Mouse (Mus musculus) spleen, adult 2 months (tissue): ENCODE measurements around the gene Il4i1. TPM values are rescaled to one million over a fixed set of nuclear protein-coding genes. Genes with fewer than 3 reads are reported as not detected.
"Not testable (repeated sequence)": the region's sequence is repeated elsewhere in the genome, so short reads cannot be mapped to it uniquely, and the experiment has no call there.

ENCODE experiments used
- DNase-seq, 2 experiments: peaks; one replicate each; pipeline versions ENCODE4 v3.0.0 to v3.0.0-alpha.2; 2012 to 2021; ENCODE audit warnings: low spot score in 2 of 2, low read depth in 1 of 2
- H3K27ac ChIP-seq: fragments of 200-500 bp; 2 replicates; pipeline ENCODE4 v1.5.1; 2012; ENCODE audit warnings: low read length, inconsistent platforms; ENCODE audit not compliant: insufficient read depth
- H3K27me3 ChIP-seq: fragments of 200-500 bp; 2 replicates; pipeline ENCODE4 v1.6.1; 2012; ENCODE audit warnings: mild to moderate bottlenecking, moderate library complexity, low read length, inconsistent platforms; ENCODE audit not compliant: control insufficient read depth, insufficient read depth
- H3K36me3 ChIP-seq: fragments of 200-500 bp; 2 replicates; pipeline ENCODE4 v1.6.1; 2012; ENCODE audit warnings: mild to moderate bottlenecking, low read length, inconsistent platforms; ENCODE audit not compliant: control insufficient read depth, insufficient read depth
- H3K4me1 ChIP-seq: fragments of 200-500 bp; 2 replicates; pipeline ENCODE4 v1.6.1; 2011; ENCODE audit warnings: inconsistent platforms; ENCODE audit not compliant: control insufficient read depth, insufficient read depth, insufficient read length
- H3K4me3 ChIP-seq: fragments of 200-500 bp; 2 replicates; pipeline ENCODE4 v1.5.1; 2011; ENCODE audit warnings: mild to moderate bottlenecking, inconsistent platforms; ENCODE audit not compliant: insufficient read depth, insufficient read length; ENCODE audit errors: extremely low read depth
- CTCF ChIP-seq: fragments of 200-500 bp; IDR thresholded peaks from 2 replicates; pipeline ENCODE4 v1.5.1; 2011; ENCODE audit warnings: mild to moderate bottlenecking, inconsistent platforms; ENCODE audit not compliant: insufficient read depth, insufficient read length, insufficient replicate concordance; ENCODE audit errors: extremely low read depth
- POLR2A ChIP-seq: fragments of 200-500 bp; IDR thresholded peaks from 2 replicates; pipeline ENCODE4 v1.6.1; 2011; ENCODE audit warnings: low read depth, low read length, inconsistent platforms
- WGBS: fragments of 180-500 bp; shearing (Covaris S2); methylation state at CpG from one replicate; pipeline ENCODE4 v1.1.7; 2018; 5-methylcytosine and 5-hydroxymethylcytosine counted together
- polyA plus RNA-seq: library from polyadenylated mRNA; depleted of rRNA; stranded (reverse); fragments of >200 nt; gene quantifications from 2 replicates; pipeline ENCODE4 v1.2.3, GENCODE M21; 2012

The Il4i1 gene
- polyA plus RNA-seq, 1 experiment: 175 TPM

- no peak for DNase-seq
- peaks cover 13% of the 10 kb centered on the region; the same call in 1 of the 2 replicates for H3K4me1 ChIP-seq
- no peaks in the 10 kb centered on the region; the same call in 1 of the 2 replicates for H3K27me3 ChIP-seq
- no peak for TF ChIP-seq POLR2A
- TF ChIP-seq CTCF: no peak
- H3K4me3 ChIP-seq: peak overlapping the region; percentile 60
- H3K27ac ChIP-seq: peak overlapping the region; percentile 79
- 0 out of 2 replicates have a peak, but pooled peaks cover 5% of the 10 kb centered on the region for H3K36me3 ChIP-seq
- under 1% methylated on average over 103 of the region's 108 CpGs for WGBS
Measured at GRCm38 (mm10) chr7:44868919-44869696, 52.9 kb downstream of the Il4i1 start.

- H3K4me1 ChIP-seq: peaks cover 13% of the 10 kb centered on the region; the same call in 1 of the 2 replicates
- 8% methylated on average over 29 of the region's 29 CpGs for WGBS
- peak within 1 kb of the TSS; percentile 79 for H3K27ac ChIP-seq
- peak within 1 kb of the TSS; percentile 60 for H3K4me3 ChIP-seq
- no peaks in the 10 kb centered on the region for H3K36me3 ChIP-seq
- peak; percentile 59 to 62 for DNase-seq
- no peaks in the 10 kb centered on the region; the same call in 1 of the 2 replicates for H3K27me3 ChIP-seq
- TF ChIP-seq CTCF (no peak), POLR2A (no peak)
Measured at GRCm38 (mm10) chr7:44869697-44870528, 53.7 kb downstream of the Il4i1 start, which contains the start of gene Ptov1. Gene Ptov1, minus strand, starts transcription at chr7:44869788.

DNA sequence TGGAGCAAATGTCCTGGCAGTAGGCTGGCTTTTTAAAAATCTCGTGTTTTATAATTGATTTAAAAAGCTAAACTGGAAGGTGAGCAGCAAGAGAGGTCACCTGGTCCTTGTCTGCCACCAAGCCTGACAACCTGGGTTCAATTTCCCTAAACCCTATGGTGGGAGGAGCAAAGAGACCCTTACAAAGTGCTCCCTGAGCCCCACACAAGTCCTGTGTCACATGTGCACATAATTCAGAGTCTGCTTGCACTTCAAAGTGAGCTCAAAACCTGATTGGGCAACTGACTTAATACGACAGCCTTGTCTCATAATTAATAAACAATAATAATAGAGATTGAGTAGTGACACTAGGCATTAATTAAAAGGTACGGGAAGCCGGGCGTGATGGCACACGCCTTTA is 54.4 kb downstream of the Il4i1 start:
- Histone ChIP-seq H3K4me3 (no peak overlapping the region), H3K27ac (no peak overlapping the region), H3K4me1 (peaks cover 13% of the 10 kb centered on the region; the same call in 1 of the 2 replicates), H3K27me3 (no peaks in the 10 kb centered on the region; the same call in 1 of the 2 replicates), H3K36me3 (no peaks in the 10 kb centered on the region)
- no peak for TF ChIP-seq POLR2A
- TF ChIP-seq CTCF: no peak
- WGBS: 88% methylated on average over 6 of the region's 6 CpGs
- DNase-seq: no peak

GRCm38 (mm10) chr7:44871181-44871580 is 55.0 kb downstream of the Il4i1 start:
- no peak for DNase-seq
- no peak for TF ChIP-seq CTCF
- Histone ChIP-seq H3K36me3 (no peaks in the 10 kb centered on the region), H3K27me3 (no peaks in the 10 kb centered on the region; the same call in 1 of the 2 replicates), H3K27ac (no peak overlapping the region), H3K4me3 (no peak overlapping the region), H3K4me1 (peaks cover 13% of the 10 kb centered on the region; the same call in 1 of the 2 replicates)
- 70% methylated on average over 1 of the region's 1 CpGs for WGBS

- not testable (repeated sequence) for H3K27ac ChIP-seq, H3K36me3 ChIP-seq, H3K27me3 ChIP-seq, H3K4me3 ChIP-seq, H3K4me1 ChIP-seq, DNase-seq
- 91% methylated on average over 2 of the region's 2 CpGs for WGBS
Measured at GRCm38 (mm10) chr7:44871774-44872173, 55.6 kb downstream of the Il4i1 start.

- Histone ChIP-seq H3K36me3 (peaks cover 24% of the 10 kb centered on the region), H3K27me3 (no peaks in the 10 kb centered on the region), H3K27ac (no peak overlapping the region), H3K4me3 (no peak overlapping the region), H3K4me1 (no peaks in the 10 kb centered on the region)
- TF ChIP-seq CTCF (no peak), POLR2A (no peak)
- DNase-seq: no peak
- WGBS: 91% methylated on average over 14 of the region's 14 CpGs
Measured at GRCm38 (mm10) chr7:44877833-44878232, 61.6 kb downstream of the Il4i1 start.

- TF ChIP-seq CTCF: no peak
- no peak for TF ChIP-seq POLR2A
- Histone ChIP-seq H3K27ac (no peak overlapping the region), H3K4me1 (no peaks in the 10 kb centered on the region), H3K27me3 (no peaks in the 10 kb centered on the region), H3K36me3 (peaks cover 31% of the 10 kb centered on the region), H3K4me3 (no peak overlapping the region)
- no peak for DNase-seq
- WGBS: 92% methylated on average over 3 of the region's 3 CpGs
Measured at GRCm38 (mm10) chr7:44883036-44883435, 66.8 kb downstream of the Il4i1 start.
